9 mouse cellular contexts compared by ENCODE assay signal in genomic region chr7:119022238-119023156, GRCm38 (mm10). TPM values are rescaled to one million over a fixed set of nuclear protein-coding genes. Genes with fewer than 3 reads are reported as not detected.
A peak's percentile ranks its signal among the peaks of the same experiment; 100 is the strongest.
DNase-seq lines count a peak whose midpoint lies in the region; ATAC-seq and TF ChIP-seq lines count a peak whose summit lies in the region.
"Had no signal": no experiment of that assay in that cellular context is flagged by ENCODE, and none has a peak within 500 bp of the region (broad histone marks: within the 10 kb centered on the region; RNA-seq: fewer than 3 reads in every experiment).

No protein-coding gene starts in this region.

- TF ChIP-seq EP300 in stomach, postnatal 0 days (optimal IDR thresholded peaks at IDR 0.05), result no peak

- peak; percentile 66 for TF ChIP-seq CTCF in stomach, postnatal 0 days (IDR thresholded peaks at IDR 0.05; ENCODE audit: low read depth)

- no peaks in the 10 kb centered on the region for H3K4me1 ChIP-seq in intestine, embryonic 14.5 days (replicated peaks; ENCODE audit: control insufficient read depth, insufficient read depth, low read length)
- H3K4me1 ChIP-seq in intestine, embryonic 16.5 days (ENCODE audit: control insufficient read depth, insufficient read depth, low read length), result no peaks in the 10 kb centered on the region
- no peaks in the 10 kb centered on the region for H3K4me1 ChIP-seq in stomach, postnatal 0 days (replicated peaks; ENCODE audit: control insufficient read depth, insufficient read depth)
- H3K4me1 ChIP-seq in heart, embryonic 12.5 days (replicated peaks), result 0 out of 2 replicates have a peak, but pooled peaks cover 4% of the 10 kb centered on the region
- H3K4me1 ChIP-seq: midbrain, embryonic 12.5 days had no signal

- 0 out of 2 replicates have a peak, but pooled peaks have one; percentile 26 for ATAC-seq in intestine, embryonic 14.5 days (replicated peaks; ENCODE audit: low FRiP score, low TSS enrichment, low read depth)
- no peak for ATAC-seq in intestine, embryonic 16.5 days
- peak; percentile 23; the same call in 1 of the 2 replicates for ATAC-seq in stomach, postnatal 0 days (ENCODE audit: low FRiP score, low TSS enrichment)
- ATAC-seq in heart, embryonic 12.5 days (ENCODE audit: insufficient number of reproducible peaks, low FRiP score), result no peak

- H3K9me3 ChIP-seq in intestine, embryonic 14.5 days (ENCODE audit: control insufficient read depth, low read length), result no peaks in the 10 kb centered on the region
- H3K9me3 ChIP-seq in intestine, embryonic 16.5 days (ENCODE audit: control insufficient read depth, low read length), result no peaks in the 10 kb centered on the region
- no peaks in the 10 kb centered on the region for H3K9me3 ChIP-seq in stomach, postnatal 0 days (ENCODE audit: control insufficient read depth, low read length)
- H3K9me3 ChIP-seq in heart, embryonic 12.5 days (replicated peaks), result no peaks in the 10 kb centered on the region
- H3K9me3 ChIP-seq: midbrain, embryonic 12.5 days had no signal

- no peak overlapping the region for H3K9ac ChIP-seq in intestine, embryonic 14.5 days (ENCODE audit: low read length)
- H3K9ac ChIP-seq in intestine, embryonic 16.5 days (ENCODE audit: low read depth, low read length), result no peak overlapping the region
- no peak overlapping the region for H3K9ac ChIP-seq in stomach, postnatal 0 days (ENCODE audit: low read length)
- no peak overlapping the region for H3K9ac ChIP-seq in heart, embryonic 12.5 days
- H3K9ac ChIP-seq: midbrain, embryonic 12.5 days had no signal

- WGBS in intestine, embryonic 14.5 days, result 77% methylated on average over 19 of the region's 19 CpGs
- WGBS in intestine, embryonic 16.5 days, result 75% methylated on average over 19 of the region's 19 CpGs
- 73% methylated on average over 19 of the region's 19 CpGs for WGBS in stomach, postnatal 0 days
- WGBS in heart, embryonic 12.5 days, result 76% methylated on average over 19 of the region's 19 CpGs

- H3K27me3 ChIP-seq in intestine, embryonic 14.5 days (replicated peaks; ENCODE audit: control insufficient read depth, insufficient read depth, low read length), result no peaks in the 10 kb centered on the region
- no peaks in the 10 kb centered on the region for H3K27me3 ChIP-seq in intestine, embryonic 16.5 days (replicated peaks; ENCODE audit: control insufficient read depth, insufficient read depth, low read length)
- no peaks in the 10 kb centered on the region for H3K27me3 ChIP-seq in stomach, postnatal 0 days (ENCODE audit: control insufficient read depth, insufficient read depth, low read length)
- peaks cover 8% of the 10 kb centered on the region for H3K27me3 ChIP-seq in heart, embryonic 12.5 days (replicated peaks)
- H3K27me3 ChIP-seq: midbrain, embryonic 12.5 days had no signal

- no peak overlapping the region for H3K4me3 ChIP-seq in intestine, embryonic 14.5 days (ENCODE audit: low read depth, low read length)
- H3K4me3 ChIP-seq in intestine, embryonic 16.5 days (ENCODE audit: low read length), result no peak overlapping the region
- no peak overlapping the region for H3K4me3 ChIP-seq in stomach, postnatal 0 days (ENCODE audit: low read depth, low read length)
- no peak overlapping the region for H3K4me3 ChIP-seq in heart, embryonic 12.5 days
- H3K4me3 ChIP-seq: midbrain, embryonic 12.5 days had no signal

- H3K27ac ChIP-seq in intestine, embryonic 14.5 days (ENCODE audit: low read depth), result no peak overlapping the region
- H3K27ac ChIP-seq in intestine, embryonic 16.5 days (ENCODE audit: low read length), result no peak overlapping the region
- H3K27ac ChIP-seq in stomach, postnatal 0 days (replicated peaks), result no peak overlapping the region
- no peak overlapping the region for H3K27ac ChIP-seq in heart, embryonic 12.5 days (ENCODE audit: poor library complexity, severe bottlenecking)
- H3K27ac ChIP-seq: midbrain, embryonic 12.5 days had no signal

- no peak overlapping the region for H3K4me2 ChIP-seq in intestine, embryonic 14.5 days (ENCODE audit: low read length)
- H3K4me2 ChIP-seq in intestine, embryonic 16.5 days (ENCODE audit: low read depth, low read length), result no peak overlapping the region
- no peak overlapping the region for H3K4me2 ChIP-seq in stomach, postnatal 0 days (replicated peaks; ENCODE audit: low read depth)
- H3K4me2 ChIP-seq in heart, embryonic 12.5 days, result no peak overlapping the region
- H3K4me2 ChIP-seq: midbrain, embryonic 12.5 days had no signal

- no peak for DNase-seq in intestine, embryonic 14.5 days (ENCODE audit: low spot score)
- DNase-seq in ES-CJ7 (ENCODE audit: low read depth, low spot score), result peak; percentile 81
- peak; percentile 6 for DNase-seq in brain, embryonic 18.5 days (ENCODE audit: low read depth, low spot score)
- DNase-seq in forelimb bud, embryonic 11.5 days (ENCODE audit: low read depth, low spot score), result peak; percentile 18
- peak; percentile 44 for DNase-seq in liver
- DNase-seq in stomach, postnatal 0 days (ENCODE audit: low spot score), result peak; percentile 46

- H3K36me3 ChIP-seq in intestine, embryonic 14.5 days (ENCODE audit: control insufficient read depth, insufficient read depth, low read length), result no peaks in the 10 kb centered on the region
- H3K36me3 ChIP-seq in intestine, embryonic 16.5 days (ENCODE audit: control insufficient read depth, insufficient read depth, low read length), result no peaks in the 10 kb centered on the region
- H3K36me3 ChIP-seq in stomach, postnatal 0 days (ENCODE audit: control insufficient read depth, insufficient read depth, low read length), result no peaks in the 10 kb centered on the region
- no peaks in the 10 kb centered on the region for H3K36me3 ChIP-seq in heart, embryonic 12.5 days
- H3K36me3 ChIP-seq: midbrain, embryonic 12.5 days had no signal

RNA-seq across cellular contexts. Expression of gene Gprc5b, which starts 27.5 kb away (rescaled TPM):
- polyA plus RNA-seq in intestine, embryonic 14.5 days (2014; fragmentation: Nextera tagmentation; extraction: Ambion mirVana), result 6.0 and 7.9 TPM in 2 replicates
- polyA plus RNA-seq in intestine, embryonic 16.5 days (2015; fragmentation: Nextera tagmentation; extraction: Ambion mirVana), result 2.6 and 2.8 TPM in 2 replicates
- 0.96 and 1.5 TPM in 2 replicates for polyA plus RNA-seq in stomach, postnatal 0 days (2015; fragmentation: Nextera tagmentation; extraction: Ambion mirVana)
- 3.3 and 3.6 TPM in 2 replicates for polyA plus RNA-seq in heart, embryonic 12.5 days (2016; fragmentation: Nextera tagmentation; extraction: Ambion mirVana)

Comparison
In these comparisons a context has a peak if more than half of its experiments do, and no peak if none do; other contexts are left out.
1. ATAC-seq: peak in intestine, embryonic 14.5 days (single experiment) and stomach, postnatal 0 days (single experiment); none in intestine, embryonic 16.5 days (single experiment) and heart, embryonic 12.5 days (single experiment).